Mouse (Mus musculus) urinary bladder, postnatal 4 days (tissue): ENCODE data around the gene Isyna1.
"Not testable (repeated sequence)": the region's sequence is repeated elsewhere in the genome, so short reads cannot be mapped to it uniquely, and the experiment has no call there.

Experiments used
- DNase-seq, 2 experiments: peaks; one replicate each; pipeline ENCODE4 v3.0.0; 2021 to 2022; ENCODE audit warnings: low spot score in 2 of 2

The Isyna1 gene

GRCm38 (mm10) chr8:70574915-70575314, 19.3 kb upstream of the Isyna1 start:
- DNase-seq, result no peak

GRCm38 (mm10) chr8:70577207-70577606, 17.0 kb upstream of the Isyna1 start:
- DNase-seq, result no peak

GRCm38 (mm10) chr8:70583476-70584387, 10.4 kb upstream of the Isyna1 start:
- DNase-seq, result no peak

- DNase-seq, result no peak
Measured at GRCm38 (mm10) chr8:70584606-70585257, 9.4 kb upstream of the Isyna1 start.

- DNase-seq, result peak in 1 of 2 experiments; percentile 50
Measured at GRCm38 (mm10) chr8:70585258-70585652, 8.9 kb upstream of the Isyna1 start.

GRCm38 (mm10) chr8:70587955-70588354, 6.2 kb upstream of the Isyna1 start:
- DNase-seq, result not testable (repeated sequence)

- no peak for DNase-seq
Measured at GRCm38 (mm10) chr8:70591569-70591968, 2.6 kb upstream of the Isyna1 start.

- DNase-seq, result no peak
Measured at GRCm38 (mm10) chr8:70593173-70593572, 1.0 kb upstream of the Isyna1 start.

- DNase-seq, result no peak
Measured at GRCm38 (mm10) chr8:70594621-70595564, 720 bp downstream of the Isyna1 start.

- no peak for DNase-seq
Measured at GRCm38 (mm10) chr8:70595811-70596210, 1.6 kb downstream of the Isyna1 start.

- DNase-seq, result no peak
Measured at GRCm38 (mm10) chr8:70596216-70596615, 2.0 kb downstream of the Isyna1 start.

- no peak for DNase-seq
Measured at GRCm38 (mm10) chr8:70596775-70597416, 2.7 kb downstream of the Isyna1 start.

GRCm38 (mm10) chr8:70597417-70598272, 3.5 kb downstream of the Isyna1 start:
- no peak for DNase-seq

GRCm38 (mm10) chr8:70598283-70598682, 4.1 kb downstream of the Isyna1 start:
- DNase-seq, result peak; percentile 75 to 81

GRCm38 (mm10) chr8:70598722-70599121, 4.5 kb downstream of the Isyna1 start:
- no peak for DNase-seq

- peak in 1 of 2 experiments; percentile 20 for DNase-seq
Measured at GRCm38 (mm10) chr8:70599507-70600290, 5.5 kb downstream of the Isyna1 start.

GRCm38 (mm10) chr8:70600473-70601270, 6.5 kb downstream of the Isyna1 start:
- DNase-seq, result no peak

- peak; percentile 71 to 80 for DNase-seq
Measured at GRCm38 (mm10) chr8:70601271-70601649, 7.1 kb downstream of the Isyna1 start.
